Mouse (Mus musculus) ES-Bruce4 (cell line): ENCODE measurements at regions not wholly inside any gene's neighbourhood (a gene's known extent, or its start where the extent isn't known, plus 50 kb on each side); places are given as distances from the start of the nearest gene placed in this dataset.
"Not testable (repeated sequence)": the region's sequence is repeated elsewhere in the genome, so short reads cannot be mapped to it uniquely, and the experiment has no call there.

Experiments used
- H3K27ac ChIP-seq: 2 replicates; pipeline ENCODE4 v1.5.1; 2012; ENCODE audit warnings: low read length, inconsistent platforms; ENCODE audit not compliant: insufficient read depth
- H3K27me3 ChIP-seq: 2 replicates; pipeline ENCODE4 v1.6.1; 2012; ENCODE audit warnings: mild to moderate bottlenecking, low read length, inconsistent platforms; ENCODE audit not compliant: control insufficient read depth, poor library complexity, insufficient read depth, severe bottlenecking
- H3K36me3 ChIP-seq: 2 replicates; pipeline ENCODE4 v1.6.1; 2012; ENCODE audit warnings: inconsistent platforms, mild to moderate bottlenecking, low read length, moderate library complexity; ENCODE audit not compliant: control insufficient read depth, poor library complexity, insufficient read depth, severe bottlenecking
- H3K4me1 ChIP-seq: one replicate; pipeline ENCODE4 v1.8.1; 2011; ENCODE audit warnings: low read length; ENCODE audit not compliant: control insufficient read depth, insufficient read depth
- H3K4me3 ChIP-seq: 2 replicates; pipeline ENCODE4 v1.5.1; 2011; ENCODE audit warnings: low read depth, mild to moderate bottlenecking, low read length
- H3K9ac ChIP-seq: 2 replicates; pipeline ENCODE4 v1.6.1; 2012; ENCODE audit warnings: low read depth, mild to moderate bottlenecking, inconsistent platforms; ENCODE audit not compliant: poor library complexity, severe bottlenecking
- H3K9me3 ChIP-seq: replicated peaks from 2 replicates; pipeline ENCODE4 v1.6.1; 2012; ENCODE audit warnings: mild to moderate bottlenecking, low read length, inconsistent platforms; ENCODE audit not compliant: control insufficient read depth, poor library complexity, insufficient read depth, severe bottlenecking
- CTCF ChIP-seq: IDR thresholded peaks from one replicate; pipeline ENCODE4 v1.8.1; 2011; ENCODE audit warnings: low read depth, low read length
- EP300 ChIP-seq: IDR thresholded peaks from 2 replicates; pipeline ENCODE4 v1.6.1; 2011; ENCODE audit warnings: low read depth, low read length; ENCODE audit not compliant: insufficient read depth
- POLR2A ChIP-seq: IDR thresholded peaks from one replicate; pipeline ENCODE4 v1.8.1; 2011; ENCODE audit warnings: low read length; ENCODE audit not compliant: insufficient read depth

- H3K27me3 ChIP-seq, H3K36me3 ChIP-seq, H3K4me3 ChIP-seq, H3K27ac ChIP-seq, H3K9ac ChIP-seq, H3K4me1 ChIP-seq, H3K9me3 ChIP-seq: not testable (repeated sequence)
- TF ChIP-seq CTCF = peak; percentile 66
Observed at GRCm38 (mm10) chr3:3302657-3303056, 2447.9 kb upstream of the Gm8797 start.

DNA sequence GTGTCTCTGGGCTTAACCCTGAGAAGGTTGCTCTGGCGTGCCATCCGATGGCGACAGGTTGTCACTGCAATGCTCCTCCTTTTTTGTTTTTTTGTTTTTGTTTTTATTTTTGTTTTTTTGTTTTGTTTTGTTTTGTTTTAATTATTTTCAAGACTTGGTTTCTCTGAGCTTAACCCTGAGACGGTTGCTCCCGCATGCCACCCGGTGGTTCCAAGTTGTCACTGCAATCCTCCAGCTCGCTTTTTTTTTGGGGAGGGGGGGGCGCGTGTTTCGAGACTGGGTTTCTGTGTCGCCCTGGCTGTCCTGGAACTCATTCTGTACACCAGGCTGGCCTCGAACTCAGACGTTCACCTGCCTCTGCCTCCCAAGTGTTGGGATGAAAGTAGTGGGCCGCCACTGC lies 2442.1 kb upstream of the Gm8797 start:
- Histone ChIP-seq H3K9ac (no peak overlapping the region), H3K4me3 (peak overlapping the region; percentile 60), H3K4me1 (no peaks in the 10 kb centered on the region), H3K27ac (no peak overlapping the region), H3K9me3 (no peaks in the 10 kb centered on the region; the same call in 1 of the 2 replicates), H3K27me3 (no peaks in the 10 kb centered on the region), H3K36me3 (no peaks in the 10 kb centered on the region)
- TF ChIP-seq POLR2A (no peak), CTCF (peak; percentile 29), EP300 (no peak)

DNA sequence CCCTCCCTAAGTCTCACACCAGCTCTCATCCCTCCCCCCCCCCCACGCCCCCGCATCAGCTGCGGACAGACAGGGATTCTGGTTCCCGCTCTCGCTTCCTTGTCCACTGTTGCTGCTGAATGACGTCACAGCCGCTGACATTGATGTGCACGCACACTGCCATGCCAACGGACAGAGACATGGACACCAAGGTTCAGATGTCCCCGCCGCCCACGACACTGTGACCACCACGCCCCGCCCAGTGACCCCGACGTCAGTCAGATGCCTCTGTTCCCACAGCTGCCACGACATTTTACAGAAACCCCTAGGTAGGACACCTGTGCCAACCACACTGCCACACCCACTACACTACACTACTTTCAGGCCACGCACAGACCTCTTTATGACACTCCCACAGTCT lies 2441.6 kb upstream of the Gm8797 start:
- peak overlapping the region; percentile 60 for H3K4me3 ChIP-seq
- H3K27me3 ChIP-seq = no peaks in the 10 kb centered on the region
- no peaks in the 10 kb centered on the region for H3K36me3 ChIP-seq
- no peak overlapping the region for H3K27ac ChIP-seq
- H3K9me3 ChIP-seq = no peaks in the 10 kb centered on the region; the same call in 1 of the 2 replicates
- H3K4me1 ChIP-seq = no peaks in the 10 kb centered on the region
- TF ChIP-seq EP300 (no peak), CTCF (no peak), POLR2A (no peak)
- H3K9ac ChIP-seq = no peak overlapping the region

DNA sequence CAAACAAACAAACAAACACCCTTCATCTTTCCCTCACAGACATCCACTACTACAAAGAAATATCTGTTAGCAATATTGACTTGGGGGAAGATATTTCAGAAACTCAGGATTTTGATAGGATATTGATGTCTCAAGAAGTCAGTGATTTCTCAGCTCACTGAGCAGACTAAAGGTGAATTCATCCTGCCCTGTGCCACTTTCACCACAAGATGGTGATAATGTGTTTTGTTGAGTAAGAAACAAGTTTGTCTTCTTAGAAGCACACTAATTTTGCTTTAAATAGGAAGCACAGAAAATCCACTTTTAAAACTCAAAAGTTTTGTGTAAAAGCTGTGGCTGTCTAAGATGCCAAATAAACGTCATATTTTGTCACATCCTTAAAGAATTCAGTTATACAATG lies 2439.8 kb upstream of the Gm8797 start:
- Histone ChIP-seq H3K4me3 (no peak overlapping the region), H3K27me3 (no peaks in the 10 kb centered on the region), H3K4me1 (no peaks in the 10 kb centered on the region), H3K27ac (no peak overlapping the region), H3K9me3 (no peaks in the 10 kb centered on the region; the same call in 1 of the 2 replicates), H3K9ac (no peak overlapping the region), H3K36me3 (no peaks in the 10 kb centered on the region)
- TF ChIP-seq POLR2A = no peak

DNA sequence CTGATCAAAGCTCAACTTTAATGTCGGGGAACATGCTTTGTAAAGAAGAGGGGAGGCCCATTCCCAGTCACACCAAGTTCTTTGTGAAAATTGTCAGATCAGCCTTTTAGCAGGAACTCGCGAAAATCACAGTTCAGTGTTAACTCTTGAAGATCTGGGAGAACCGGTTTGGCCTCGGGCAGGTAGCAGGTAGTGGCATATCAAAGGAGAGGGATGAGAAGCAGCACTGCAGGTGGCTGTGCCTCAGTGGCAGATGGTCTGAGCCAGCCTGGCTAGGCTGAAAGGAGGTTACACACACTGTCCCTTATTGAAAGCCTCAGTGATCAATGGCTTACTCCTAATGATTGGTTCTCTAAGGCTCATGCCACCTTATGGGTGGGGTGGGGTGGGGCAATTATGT lies 2401.0 kb upstream of the Gm8797 start:
- H3K27me3 ChIP-seq = peaks cover 1% of the 10 kb centered on the region; the same call in 1 of the 2 replicates
- H3K4me1 ChIP-seq = no peaks in the 10 kb centered on the region
- no peak overlapping the region for H3K4me3 ChIP-seq
- H3K9me3 ChIP-seq = peaks cover 6% of the 10 kb centered on the region
- no peak overlapping the region for H3K27ac ChIP-seq
- no peak overlapping the region for H3K9ac ChIP-seq
- TF ChIP-seq EP300 (peak; percentile 51; the same call in 1 of the 2 replicates), POLR2A (no peak)
- no peaks in the 10 kb centered on the region for H3K36me3 ChIP-seq

DNA sequence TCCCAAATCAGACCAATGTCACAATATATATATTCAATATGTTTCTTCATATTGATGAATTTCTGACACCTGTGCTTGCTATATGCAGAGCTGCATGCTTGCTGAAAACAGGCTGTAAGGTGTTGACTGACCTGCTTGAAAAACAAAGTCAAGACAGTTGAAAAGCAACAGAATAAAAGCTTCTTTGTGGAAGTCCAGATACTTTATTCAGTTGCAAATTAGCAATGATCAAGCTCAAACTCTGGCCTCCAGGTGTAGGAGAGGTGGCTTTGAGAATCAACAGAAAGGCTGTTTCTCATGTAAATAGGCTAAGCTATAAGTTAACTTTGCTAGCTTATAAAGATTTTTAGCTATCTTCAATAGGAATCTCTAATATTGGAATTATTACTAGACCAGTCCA lies 2379.7 kb upstream of the Gm8797 start:
- H3K36me3 ChIP-seq, H3K27me3 ChIP-seq, H3K4me1 ChIP-seq, H3K9me3 ChIP-seq, H3K9ac ChIP-seq, H3K4me3 ChIP-seq: not testable (repeated sequence)
- H3K27ac ChIP-seq = peak overlapping the region; percentile 74
